Mouse (Mus musculus) olfactory bulb, adult 2 months (tissue): ENCODE results near the gene Rbm28. TPM values are rescaled to one million over a fixed set of nuclear protein-coding genes. Genes with fewer than 3 reads are reported as not detected.

Source experiments
- H3K27ac ChIP-seq: fragments of 200-500 bp; 2 replicates; pipeline ENCODE4 v1.5.1; 2012; ENCODE audit warnings: low read depth, low read length; ENCODE audit not compliant: insufficient read depth
- H3K4me1 ChIP-seq: fragments of 200-500 bp; 2 replicates; pipeline ENCODE4 v1.6.1; 2012; ENCODE audit warnings: low read length; ENCODE audit not compliant: control insufficient read depth, insufficient read depth
- H3K4me3 ChIP-seq: fragments of 200-500 bp; 2 replicates; pipeline ENCODE4 v1.5.1; 2012; ENCODE audit warnings: mild to moderate bottlenecking, low read depth, low read length, moderate library complexity; ENCODE audit not compliant: insufficient read depth
- CTCF ChIP-seq: fragments of 200-500 bp; IDR thresholded peaks from 2 replicates; pipeline ENCODE4 v1.5.1; 2012; ENCODE audit warnings: low read depth, mild to moderate bottlenecking, low read length, moderate library complexity; ENCODE audit not compliant: insufficient read depth
- POLR2A ChIP-seq: fragments of 200-500 bp; IDR thresholded peaks from 2 replicates; pipeline ENCODE4 v1.6.1; 2012; ENCODE audit warnings: mild to moderate bottlenecking, low read depth, low read length, moderate library complexity; ENCODE audit not compliant: insufficient read depth
- WGBS: fragments of 180-500 bp; shearing (Covaris S2); methylation state at CpG from one replicate; pipeline ENCODE4 v1.1.7; 2018; 5-methylcytosine and 5-hydroxymethylcytosine counted together
- polyA plus RNA-seq: library from polyadenylated mRNA; stranded (reverse); fragments of >200 nt; gene quantifications from 2 replicates; pipeline ENCODE4 v1.2.4, GENCODE M21; 2012; ENCODE audit warnings: low replicate concordance; ENCODE audit not compliant: missing spikeins, insufficient read depth, insufficient read length

Gene Rbm28
- polyA plus RNA-seq, 1 experiment: not detected

DNA sequence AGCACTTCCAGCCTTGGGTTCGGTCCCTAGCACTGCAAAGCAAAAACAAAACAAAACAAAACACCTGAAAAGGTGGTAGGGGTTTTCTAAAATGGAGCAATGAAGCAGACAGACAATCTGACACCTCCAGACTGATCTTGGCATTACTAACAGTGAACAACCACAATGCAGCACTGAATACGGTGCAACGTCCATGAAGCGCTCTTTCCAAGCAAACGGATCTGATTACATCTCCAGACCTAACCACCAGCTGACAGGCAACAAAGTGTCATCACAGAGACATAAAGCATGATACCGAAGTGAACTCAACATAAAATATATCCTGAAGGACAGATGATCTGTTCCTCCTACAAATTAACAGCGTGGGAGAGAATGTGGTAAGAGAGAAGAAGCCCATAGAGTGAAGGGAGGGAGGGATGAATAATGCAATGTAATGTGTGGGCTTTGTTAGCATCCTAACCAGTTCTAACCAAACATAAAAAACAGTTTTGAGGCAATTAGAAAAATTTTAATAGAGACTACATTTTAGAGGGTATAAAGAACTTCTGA lies 37.9 kb downstream of the Rbm28 start:
- Histone ChIP-seq H3K4me3 (no peak overlapping the region), H3K27ac (no peak overlapping the region), H3K4me1 (no peaks in the 10 kb centered on the region)
- no peak for TF ChIP-seq CTCF
- no peak for TF ChIP-seq POLR2A
- 88% methylated on average over 7 of the region's 7 CpGs for WGBS

DNA sequence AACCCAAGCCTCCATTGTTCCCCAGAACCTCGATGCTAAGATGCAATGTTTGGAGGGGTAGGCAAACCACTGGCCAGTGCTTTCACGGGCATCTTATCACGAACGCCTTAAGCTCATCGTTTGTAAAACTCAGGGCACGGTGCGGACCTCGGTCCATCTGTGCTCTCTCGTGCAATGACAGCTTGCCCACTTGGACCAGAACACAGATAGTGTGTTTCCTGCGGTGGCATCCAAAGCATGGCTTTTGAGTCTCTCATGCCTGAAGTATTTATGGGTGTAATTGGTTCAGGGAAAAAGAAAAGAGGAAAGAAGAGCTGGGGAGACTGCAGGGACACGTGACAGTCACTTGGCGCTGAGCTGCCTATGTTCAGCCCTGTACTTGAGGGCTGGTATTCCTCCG lies 44.8 kb downstream of the Rbm28 start:
- TF ChIP-seq POLR2A: no peak
- H3K4me1 ChIP-seq: peaks cover 2% of the 10 kb centered on the region; the same call in 1 of the 2 replicates
- no peak overlapping the region for H3K4me3 ChIP-seq
- no peak overlapping the region for H3K27ac ChIP-seq
- WGBS: 88% methylated on average over 13 of the region's 13 CpGs

DNA sequence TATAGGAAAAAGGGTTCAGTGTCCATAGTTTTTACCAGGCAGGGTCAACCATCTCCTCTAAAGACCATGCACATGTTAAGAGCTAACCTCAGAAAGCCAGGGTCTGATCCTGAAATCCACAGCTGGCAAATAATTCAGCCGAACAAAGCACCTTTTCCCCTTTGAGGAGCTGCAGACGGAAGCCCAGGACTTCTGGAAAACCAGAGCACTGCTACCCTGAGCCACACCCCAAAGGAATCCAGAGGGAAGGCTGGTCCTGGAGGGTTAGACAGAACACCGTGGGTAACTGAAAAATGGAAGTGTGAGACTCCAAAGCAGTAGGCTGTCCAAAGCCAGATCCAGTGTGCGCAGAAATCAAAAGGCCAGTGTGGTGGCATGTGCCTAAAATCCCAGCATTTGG lies 45.8 kb downstream of the Rbm28 start:
- no peak overlapping the region for H3K27ac ChIP-seq
- WGBS: 87% methylated on average over 4 of the region's 4 CpGs
- H3K4me3 ChIP-seq: no peak overlapping the region
- TF ChIP-seq CTCF (no peak), POLR2A (no peak)
- H3K4me1 ChIP-seq: peaks cover 2% of the 10 kb centered on the region; the same call in 1 of the 2 replicates

DNA sequence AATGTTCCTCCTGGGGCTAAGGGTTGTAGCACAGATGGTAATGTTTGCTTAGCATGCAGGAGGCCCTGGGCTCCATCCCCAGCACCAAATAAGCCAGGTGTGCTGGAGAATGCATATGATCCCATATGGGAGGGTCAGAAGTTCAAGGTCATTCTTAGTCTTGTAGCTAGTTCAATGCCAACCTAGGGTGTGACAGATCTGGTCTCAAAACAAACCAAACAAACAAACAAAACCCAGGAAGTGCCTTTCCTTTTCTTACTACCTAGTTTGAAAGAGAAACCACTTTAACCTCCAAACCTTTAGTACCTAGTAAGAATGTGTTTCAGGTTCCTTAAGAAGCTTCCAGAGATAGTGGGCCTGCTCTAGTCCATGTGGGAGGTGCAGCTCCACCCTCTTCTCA lies 46.6 kb downstream of the Rbm28 start:
- Histone ChIP-seq H3K4me1 (peaks cover 2% of the 10 kb centered on the region; the same call in 1 of the 2 replicates), H3K27ac (no peak overlapping the region), H3K4me3 (no peak overlapping the region)
- TF ChIP-seq CTCF: no peak
- no peak for TF ChIP-seq POLR2A

DNA sequence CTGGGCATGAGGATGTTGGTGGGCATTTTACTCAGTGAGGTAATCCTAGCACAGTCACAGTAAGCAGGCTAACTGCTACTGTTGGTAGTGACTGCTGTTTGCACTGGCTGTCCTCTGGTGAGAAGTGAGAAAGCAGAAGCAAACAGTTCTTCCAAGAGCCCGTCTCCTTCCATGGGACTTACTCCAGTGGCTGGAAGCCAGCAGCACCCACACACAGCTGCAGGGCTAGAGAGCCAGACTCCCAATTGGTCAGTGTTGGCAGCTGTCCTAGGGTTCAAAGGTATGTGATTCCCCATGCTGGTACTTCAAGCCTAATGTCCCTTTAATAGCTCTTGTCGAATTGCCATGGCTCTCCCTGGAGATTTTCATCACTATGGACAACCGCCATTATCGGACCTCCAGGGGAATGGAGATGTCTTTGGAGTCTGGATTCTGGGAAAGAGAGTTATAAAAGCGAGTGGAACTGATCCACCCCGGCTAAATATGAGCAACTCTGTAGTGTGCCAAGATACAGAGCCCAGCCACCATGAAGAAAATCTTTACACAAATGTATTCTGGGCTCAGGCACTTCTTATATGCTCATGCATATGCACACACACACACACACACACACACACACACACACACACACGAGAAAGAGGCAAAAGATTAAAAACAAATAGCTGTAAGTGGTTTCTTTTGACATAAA lies 47.2 kb downstream of the Rbm28 start:
- Histone ChIP-seq H3K4me1 (peaks cover 2% of the 10 kb centered on the region; the same call in 1 of the 2 replicates), H3K27ac (no peak overlapping the region), H3K4me3 (no peak overlapping the region)
- TF ChIP-seq POLR2A: no peak
- 34% methylated on average over 7 of the region's 7 CpGs for WGBS

DNA sequence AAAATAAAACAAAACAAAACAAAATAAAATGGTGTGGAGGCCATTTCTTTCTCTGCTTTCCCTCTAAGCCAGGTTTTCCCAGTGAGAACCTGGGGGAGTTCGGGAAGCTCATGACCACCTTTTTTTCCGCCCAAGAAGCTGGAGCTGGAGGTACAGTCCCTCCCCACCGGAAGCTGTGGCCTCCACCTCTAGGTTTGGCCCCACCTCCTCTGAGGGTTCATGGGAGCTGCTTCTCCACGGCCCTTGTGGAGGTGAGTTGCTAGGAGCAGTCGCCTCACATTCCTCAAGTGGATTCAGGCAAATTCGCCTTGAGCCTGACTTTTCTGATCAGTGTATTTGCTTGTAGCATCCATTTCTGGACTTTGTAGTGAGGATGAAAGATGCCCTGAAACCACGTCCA lies 49.0 kb downstream of the Rbm28 start:
- WGBS: 82% methylated on average over 7 of the region's 7 CpGs
- Histone ChIP-seq H3K27ac (no peak overlapping the region), H3K4me3 (no peak overlapping the region), H3K4me1 (peaks cover 2% of the 10 kb centered on the region; the same call in 1 of the 2 replicates)
- TF ChIP-seq CTCF (no peak), POLR2A (no peak)

DNA sequence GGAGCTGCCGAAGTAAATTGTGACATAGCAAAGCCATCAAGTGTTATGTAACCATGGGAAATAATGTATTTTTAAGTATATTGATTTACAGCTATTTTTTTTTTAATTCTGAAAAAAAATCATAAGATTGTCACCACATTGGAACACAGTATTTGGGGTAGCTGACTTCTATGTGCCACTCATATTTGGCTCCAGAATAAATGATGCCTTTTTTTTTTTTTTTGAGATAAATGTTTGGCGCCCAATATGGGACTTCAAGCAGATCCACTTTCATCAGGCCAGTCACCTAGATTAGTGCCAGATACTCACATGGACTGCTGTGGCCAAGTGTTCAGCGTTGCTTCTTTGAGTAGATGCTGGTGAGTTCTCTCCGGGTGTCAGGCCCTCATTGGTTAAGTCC lies 53.3 kb downstream of the Rbm28 start:
- TF ChIP-seq POLR2A: no peak
- no peak for TF ChIP-seq CTCF
- H3K4me1 ChIP-seq: no peaks in the 10 kb centered on the region
- 92% methylated on average over 4 of the region's 4 CpGs for WGBS
- no peak overlapping the region for H3K27ac ChIP-seq
- H3K4me3 ChIP-seq: no peak overlapping the region

DNA sequence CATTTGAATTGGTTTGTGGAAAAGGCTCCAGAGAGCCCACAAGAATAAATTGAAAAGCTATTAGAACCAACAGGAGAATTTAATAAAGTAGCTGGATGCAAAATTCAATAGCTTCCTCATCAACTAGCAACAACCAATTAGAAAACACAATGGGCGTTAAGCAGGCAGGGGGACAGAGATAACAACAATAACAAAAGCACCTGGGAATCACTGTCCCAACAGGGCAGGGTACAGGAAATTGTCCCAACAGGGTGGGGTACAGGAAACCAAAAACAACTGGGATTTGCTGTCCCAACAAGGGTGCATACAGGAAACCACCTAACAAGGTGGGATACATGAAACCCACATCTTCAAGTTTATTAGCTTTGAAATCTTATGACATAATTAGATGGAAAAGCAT lies 56.4 kb downstream of the Rbm28 start:
- 90% methylated on average over 1 of the region's 1 CpGs for WGBS
- no peak overlapping the region for H3K4me3 ChIP-seq

DNA sequence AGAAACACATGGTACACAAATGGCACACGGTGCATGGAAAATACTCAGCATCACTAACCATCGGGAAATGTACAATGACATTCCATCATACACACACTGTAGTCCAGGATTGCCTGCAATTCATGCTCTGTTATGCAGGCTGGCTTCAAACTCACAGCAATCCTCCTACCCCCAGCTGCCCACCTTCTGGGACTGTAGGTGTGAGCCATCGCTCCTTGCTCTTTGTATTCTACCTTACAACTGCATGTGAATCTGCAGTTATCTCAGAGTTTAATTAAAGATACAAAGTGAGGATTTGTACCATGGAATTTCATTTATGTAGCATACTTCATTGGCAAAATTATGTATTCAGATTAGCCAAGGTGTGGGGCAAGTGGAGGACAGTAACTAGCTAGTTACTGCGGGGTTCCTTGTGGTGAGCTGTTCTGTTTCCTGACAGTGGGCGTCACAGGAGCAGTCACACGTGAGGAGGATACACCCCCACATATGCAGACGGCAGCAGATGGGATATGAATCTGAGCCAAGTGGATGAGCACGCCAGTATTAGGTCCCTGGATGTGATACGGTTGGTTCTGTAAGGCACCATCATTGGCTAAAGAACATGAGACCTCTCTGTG lies 63.5 kb downstream of the Rbm28 start:
- no peak overlapping the region for H3K4me3 ChIP-seq
- H3K4me1 ChIP-seq: peaks cover 7% of the 10 kb centered on the region
- H3K27ac ChIP-seq: no peak overlapping the region
- TF ChIP-seq CTCF: no peak
- no peak for TF ChIP-seq POLR2A
- WGBS: 54% methylated on average over 9 of the region's 9 CpGs

More for the DNA sequence above, 56.4 kb downstream of the Rbm28 start:
- H3K4me1 ChIP-seq: peaks cover 2% of the 10 kb centered on the region; the same call in 1 of the 2 replicates
- no peak for TF ChIP-seq CTCF
- no peak overlapping the region for H3K27ac ChIP-seq
